Mouse (Mus musculus): Measurements from ENCODE around the gene Lrsam1.

DNA sequence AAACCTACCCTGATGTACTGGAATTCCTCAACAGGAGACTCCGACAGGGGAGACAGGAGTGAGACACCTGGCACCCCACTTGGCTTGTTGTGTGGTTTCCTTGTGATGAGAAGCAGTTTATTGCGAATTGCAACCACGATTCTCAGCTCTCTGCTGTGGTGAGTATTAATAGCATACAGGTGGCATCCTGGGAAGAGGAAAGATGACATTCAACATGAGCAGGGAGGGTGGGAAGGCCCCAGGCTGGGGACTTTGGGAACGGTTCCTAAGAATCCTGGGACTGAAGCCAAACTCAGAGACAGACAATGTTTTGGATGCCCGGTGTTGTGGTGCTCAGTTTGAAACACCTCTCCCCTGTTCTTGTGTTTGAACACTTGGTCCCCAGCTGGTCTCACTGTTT is 43.6 kb upstream of the Lrsam1 start:
- TF ChIP-seq CTCF (IDR thresholded peaks at IDR 0.05; ENCODE audit: low read depth): no peak
- TF ChIP-seq EP300 (IDR thresholded peaks at IDR 0.05; ENCODE audit: low read depth): no peak

Data from heart, postnatal 0 days (tissue).